Mouse (Mus musculus) left cerebral cortex, postnatal 25 days (tissue): Measurements from ENCODE around the gene Actg1. TPM values are rescaled to one million over a fixed set of nuclear protein-coding genes. Genes with fewer than 3 reads are reported as not detected.
A peak's percentile ranks its signal among the peaks of the same experiment; 100 is the strongest.
"Not testable (repeated sequence)": the region's sequence is repeated elsewhere in the genome, so short reads cannot be mapped to it uniquely, and the experiment has no call there.

Experiments used
- DNase-seq, 2 experiments: peaks; one replicate each; pipeline ENCODE4 v3.0.0; 2022; ENCODE audit warnings: low spot score in 2 of 2, mixed read lengths in 1 of 2
- intact Hi-C: fragments of 180-260 bp; cut with DNase I; formaldehyde crosslinking; loops from one replicate; pipeline ENCODE4 v1.15.1; 2025
- total RNA-seq, 2 experiments: library from RNA; stranded (reverse); gene quantifications; 2 replicates each; pipeline ENCODE4 v1.2.3; 2021

Actg1 gene
- total RNA-seq, 2 experiments from 2014 or later: 1,262 to 1,272 TPM

GRCm38 (mm10) chr11:120362891-120363290 is 14.5 kb upstream of the Actg1 start:
- DNase-seq: no peak
- intact Hi-C loops: no loop called here

GRCm38 (mm10) chr11:120361295-120361694 is 13.0 kb upstream of the Actg1 start, which contains the start of gene Fscn2:
Fscn2 (plus strand) TSS chr11:120361534.
- DNase-seq: no peak
- intact Hi-C loops: no loop called here

- DNase-seq: no peak
These were observed 12.4 kb upstream of the Actg1 start for GRCm38 (mm10) chr11:120360755-120361154.

GRCm38 (mm10) chr11:120360062-120360461 is 11.7 kb upstream of the Actg1 start:
- intact Hi-C loops: no loop called here
- DNase-seq: no peak

More at GRCm38 (mm10) chr11:120360755-120361154, 12.4 kb upstream of the Actg1 start:
- intact Hi-C loops: no loop called here

- intact Hi-C loops: no loop called here
- no peak for DNase-seq
These were observed 11.0 kb upstream of the Actg1 start for GRCm38 (mm10) chr11:120359391-120359790.

- DNase-seq: peak; percentile 82 to 88
- intact Hi-C loops: no loop called here
These were observed 9.6 kb upstream of the Actg1 start for GRCm38 (mm10) chr11:120357791-120358401.

- DNase-seq: no peak
- intact Hi-C loops: no loop called here
These were observed 8.6 kb upstream of the Actg1 start for GRCm38 (mm10) chr11:120356900-120357299.

GRCm38 (mm10) chr11:120356319-120356840 is 8.0 kb upstream of the Actg1 start:
- intact Hi-C loops: no loop called here
- no peak for DNase-seq

GRCm38 (mm10) chr11:120355277-120356039 is 7.1 kb upstream of the Actg1 start:
- intact Hi-C loops: no loop called here
- DNase-seq: no peak

- DNase-seq: no peak
- intact Hi-C loops: no loop called here
These were observed 6.2 kb upstream of the Actg1 start for GRCm38 (mm10) chr11:120354304-120355276.

GRCm38 (mm10) chr11:120353500-120354303 is 5.4 kb upstream of the Actg1 start:
- intact Hi-C loops: no loop called here
- DNase-seq: peak in 1 of 2 experiments; percentile 40

GRCm38 (mm10) chr11:120352571-120353290 is 4.4 kb upstream of the Actg1 start:
- intact Hi-C loops: no loop called here
- DNase-seq: peak in 1 of 2 experiments; percentile 8

- peak in 1 of 2 experiments; percentile 1 for DNase-seq
- intact Hi-C loops: not testable (repeated sequence)
These were observed 3.7 kb upstream of the Actg1 start for GRCm38 (mm10) chr11:120352093-120352350.

- peak in 1 of 2 experiments; percentile 8 for DNase-seq
These were observed 3.1 kb upstream of the Actg1 start for GRCm38 (mm10) chr11:120351250-120352092.

GRCm38 (mm10) chr11:120350711-120351110 is 2.4 kb upstream of the Actg1 start:
- DNase-seq: no peak
- intact Hi-C loops: no loop called here

More at GRCm38 (mm10) chr11:120351250-120352092, 3.1 kb upstream of the Actg1 start:
- intact Hi-C loops: no loop called here

- DNase-seq: peak; percentile 66 to 74
- intact Hi-C loops: loop anchor here (2.0 kb wide), 4 partner anchors 29 to 159 kb away; partner anchors contain the start of genes Bahcc1 and Faap100
These were observed 1.8 kb upstream of the Actg1 start for GRCm38 (mm10) chr11:120349986-120350702.
